Mouse (Mus musculus): ENCODE data around the gene Igf2bp1.

Igf2bp1 gene

DNA sequence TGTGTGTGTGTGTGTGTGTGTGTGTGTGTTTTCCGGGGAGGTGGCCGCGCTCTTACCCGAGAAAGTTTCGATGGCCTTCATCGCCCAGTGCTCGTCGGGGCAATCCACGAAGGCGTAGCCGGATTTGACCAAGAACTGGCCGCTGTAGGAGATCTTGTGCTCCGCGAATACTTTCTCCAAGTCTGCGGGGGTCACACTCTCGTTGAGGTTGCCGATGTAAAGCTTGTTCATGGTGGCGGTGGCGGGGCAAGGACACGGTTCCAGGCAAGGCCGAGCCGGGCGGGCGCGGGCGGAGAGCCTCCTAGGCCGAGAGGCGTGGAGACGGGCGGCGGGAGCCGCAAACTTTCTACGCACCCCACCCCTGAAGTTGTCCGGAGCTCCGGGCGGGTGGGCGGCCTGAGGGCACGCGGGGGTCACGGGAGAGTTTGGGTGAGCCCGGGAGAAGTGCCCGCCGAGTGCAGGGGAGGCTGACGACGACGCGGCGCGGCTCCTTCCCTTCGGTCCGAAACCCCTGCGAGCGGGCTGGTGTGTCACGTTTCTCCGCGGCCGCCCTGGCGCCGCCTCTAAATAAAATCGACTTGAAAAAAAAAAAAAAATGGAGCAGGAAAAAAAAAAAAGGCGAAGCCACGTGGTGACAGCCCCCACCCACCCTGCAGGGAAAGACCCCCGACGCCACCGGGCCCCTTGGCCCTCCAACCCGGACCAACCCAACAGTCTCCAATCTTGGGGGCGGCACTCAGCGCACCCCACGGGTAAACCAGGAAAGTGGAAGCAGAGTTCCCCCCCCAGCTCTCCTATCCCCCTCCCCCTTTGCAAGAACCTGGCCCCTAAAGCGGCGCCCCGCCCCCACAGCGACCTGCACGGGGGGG lies at the start of gene Igf2bp1:
Gene Igf2bp1, minus strand, starts transcription at position 538 of the 869 bp plus-strand sequence.
- no peak for DNase-seq (ENCODE audit: low spot score in 2 of 2)

GRCm38 (mm10) chr11:96050854-96051253 lies 45.1 kb upstream of the Igf2bp1 start:
- no peak for DNase-seq (ENCODE audit: low spot score in 2 of 2)

- no peak for DNase-seq (ENCODE audit: low spot score in 2 of 2)
Observed at GRCm38 (mm10) chr11:96049939-96050338, 44.2 kb upstream of the Igf2bp1 start.

GRCm38 (mm10) chr11:96047469-96048373 lies 42.0 kb upstream of the Igf2bp1 start:
- no peak for DNase-seq (ENCODE audit: low spot score in 2 of 2)

DNA sequence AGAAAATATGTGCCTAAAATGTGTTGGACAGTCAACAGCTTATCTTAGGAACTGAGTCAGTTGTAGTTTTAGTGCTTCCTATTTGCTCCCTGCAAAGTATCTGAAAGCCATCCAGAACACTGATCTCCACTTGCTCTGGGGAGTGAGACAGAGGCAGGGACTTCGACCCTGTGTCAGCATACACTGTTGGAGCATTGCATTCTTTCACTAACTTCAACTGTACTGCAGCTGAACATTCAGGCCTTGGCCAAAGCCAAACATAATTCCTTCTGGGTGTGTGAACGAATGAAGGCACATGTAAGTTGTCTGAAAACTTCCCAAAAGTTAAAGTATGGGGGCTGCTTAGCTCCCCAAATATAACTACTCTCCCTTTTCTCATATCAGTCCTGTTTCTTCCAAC lies 41.1 kb upstream of the Igf2bp1 start:
- no peak for DNase-seq (ENCODE audit: low spot score in 2 of 2)

- DNase-seq (ENCODE audit: low spot score in 2 of 2), result no peak
Observed at GRCm38 (mm10) chr11:96046028-96046427, 40.3 kb upstream of the Igf2bp1 start.

GRCm38 (mm10) chr11:96044803-96045567 lies 39.2 kb upstream of the Igf2bp1 start:
- no peak for DNase-seq (ENCODE audit: low spot score in 2 of 2)

DNA sequence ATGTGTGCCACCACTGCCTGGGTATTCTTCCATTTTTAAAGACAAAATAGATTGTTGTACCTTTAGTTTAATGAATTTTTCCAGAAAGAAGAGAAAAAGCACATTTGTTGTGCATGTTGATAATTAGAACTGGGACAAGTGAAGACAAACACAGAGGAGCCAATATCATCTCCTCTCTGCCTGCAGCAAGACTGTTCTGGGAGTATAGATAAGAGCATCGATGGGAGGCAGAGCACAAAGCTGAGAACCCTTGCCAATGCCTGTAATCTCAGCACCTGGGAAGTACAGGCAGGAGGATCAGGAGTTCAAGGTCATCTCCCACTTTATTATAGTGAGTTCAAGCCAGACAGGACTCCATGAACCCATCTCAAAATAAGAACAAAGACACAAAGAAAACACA lies 32.8 kb upstream of the Igf2bp1 start:
- DNase-seq (ENCODE audit: low spot score in 2 of 2), result no peak

GRCm38 (mm10) chr11:96037499-96037898 lies 31.8 kb upstream of the Igf2bp1 start:
- no peak for DNase-seq (ENCODE audit: low spot score in 2 of 2)

DNA sequence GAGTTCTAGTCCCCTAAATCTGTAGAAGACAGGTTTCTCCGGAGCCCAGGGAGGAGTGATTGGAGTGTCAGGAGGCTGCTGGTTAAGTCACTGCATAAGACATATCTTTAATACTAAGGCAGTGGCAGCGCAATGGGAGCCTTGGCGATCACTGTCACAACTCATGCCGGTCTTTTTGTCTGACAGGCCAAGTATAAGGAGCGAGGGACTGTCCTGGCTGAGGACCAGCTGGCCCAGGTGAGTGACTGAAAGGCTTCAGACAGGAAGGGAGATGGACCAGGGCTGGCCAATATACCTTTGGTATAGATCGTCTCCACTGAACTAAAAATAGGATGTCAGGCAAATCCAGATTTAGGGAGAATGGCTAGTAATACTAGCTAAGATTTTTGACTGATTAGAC lies 29.4 kb upstream of the Igf2bp1 start:
- DNase-seq (ENCODE audit: low spot score in 2 of 2), result no peak

DNA sequence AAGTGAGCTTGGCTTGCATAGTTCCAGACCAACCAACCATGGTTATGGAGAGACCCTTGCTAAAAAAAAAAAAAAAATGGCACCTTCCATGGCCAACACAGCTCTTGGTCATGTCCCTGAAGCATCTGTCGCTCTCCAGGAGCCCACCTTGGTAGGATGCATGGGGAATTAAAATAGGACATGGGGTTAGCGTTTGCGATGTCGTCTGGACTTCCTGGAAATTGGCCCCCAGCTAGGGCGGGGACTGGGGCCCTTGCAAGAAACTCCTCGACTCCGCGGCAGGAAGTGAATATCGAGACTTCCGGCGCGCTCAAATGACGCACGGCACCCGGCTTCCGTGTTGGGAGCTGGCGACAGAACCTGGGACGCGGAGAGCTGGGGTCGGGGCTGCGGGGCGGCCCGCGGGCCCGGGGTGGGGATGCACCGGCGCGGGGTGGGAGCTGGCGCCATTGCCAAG lies 28.9 kb upstream of the Igf2bp1 start, which contains the start of gene Snf8:
Gene Snf8, plus strand, starts transcription at position 290 of the 457 bp plus-strand sequence.
- DNase-seq (ENCODE audit: low spot score in 2 of 2), result peak; percentile 91 to 92

GRCm38 (mm10) chr11:96034116-96034515 lies 28.4 kb upstream of the Igf2bp1 start:
- no peak for DNase-seq (ENCODE audit: low spot score in 2 of 2)

DNA sequence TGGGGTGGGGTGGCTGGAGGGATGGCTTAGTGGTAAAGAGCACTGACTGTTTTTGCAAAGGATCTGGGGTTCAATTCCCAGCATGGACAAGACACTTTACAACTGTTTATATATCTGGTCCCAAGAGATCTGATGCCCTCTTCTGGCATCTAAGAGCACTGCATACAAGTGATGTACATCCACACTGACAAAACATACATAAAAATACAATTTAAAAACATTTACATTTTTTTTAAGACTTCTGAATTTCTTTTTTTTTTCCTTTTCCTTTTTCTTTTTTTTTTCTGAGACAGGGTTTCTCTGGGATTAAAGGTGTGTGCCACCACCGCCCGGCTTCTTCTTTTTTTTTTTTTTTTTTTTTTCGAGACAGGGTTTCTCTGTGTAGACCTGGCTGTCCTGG lies 27.5 kb upstream of the Igf2bp1 start:
- DNase-seq (ENCODE audit: low spot score in 2 of 2), result no peak

DNA sequence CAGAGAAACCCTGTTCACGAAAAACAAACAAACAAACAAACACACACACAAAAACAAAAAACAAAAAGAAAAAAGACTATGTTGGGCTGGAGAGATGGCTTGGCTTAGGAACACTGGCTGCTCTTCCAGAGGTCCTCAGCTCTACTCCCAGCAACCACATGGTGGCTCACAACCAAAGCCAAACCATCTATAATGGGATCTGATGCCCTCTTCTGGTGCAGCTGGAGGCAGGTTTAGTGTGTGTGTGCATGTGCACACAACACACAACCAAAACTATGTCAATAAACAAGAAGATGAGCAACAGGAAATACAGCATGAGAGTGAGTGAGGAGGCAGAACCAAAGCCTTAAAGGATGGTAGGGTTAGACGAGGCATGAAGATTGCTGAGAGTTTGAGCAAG lies 26.0 kb upstream of the Igf2bp1 start:
- no peak for DNase-seq (ENCODE audit: low spot score in 2 of 2)

DNA sequence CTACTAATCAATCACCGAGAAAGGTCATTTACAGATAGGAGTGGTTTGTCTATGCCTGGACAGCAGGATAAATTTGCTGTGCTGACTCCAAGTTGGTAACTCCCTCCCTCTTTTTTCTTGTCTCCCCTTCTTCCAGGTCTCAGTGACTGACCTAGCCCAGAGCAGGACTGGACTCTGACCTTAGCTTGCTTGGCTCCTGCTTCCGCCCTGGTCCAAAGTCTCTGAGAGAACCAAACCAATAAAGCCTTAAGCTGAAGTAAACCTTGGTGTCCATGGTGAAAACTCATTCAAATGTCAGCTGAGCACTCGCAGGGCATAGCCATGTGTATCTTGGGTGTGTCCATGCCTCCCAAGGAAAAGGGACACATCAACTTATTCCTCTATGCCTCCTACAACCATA lies 24.8 kb upstream of the Igf2bp1 start:
- DNase-seq (ENCODE audit: low spot score in 2 of 2), result no peak

GRCm38 (mm10) chr11:96028130-96028529 lies 22.4 kb upstream of the Igf2bp1 start:
- DNase-seq (ENCODE audit: low spot score in 2 of 2), result no peak

DNA sequence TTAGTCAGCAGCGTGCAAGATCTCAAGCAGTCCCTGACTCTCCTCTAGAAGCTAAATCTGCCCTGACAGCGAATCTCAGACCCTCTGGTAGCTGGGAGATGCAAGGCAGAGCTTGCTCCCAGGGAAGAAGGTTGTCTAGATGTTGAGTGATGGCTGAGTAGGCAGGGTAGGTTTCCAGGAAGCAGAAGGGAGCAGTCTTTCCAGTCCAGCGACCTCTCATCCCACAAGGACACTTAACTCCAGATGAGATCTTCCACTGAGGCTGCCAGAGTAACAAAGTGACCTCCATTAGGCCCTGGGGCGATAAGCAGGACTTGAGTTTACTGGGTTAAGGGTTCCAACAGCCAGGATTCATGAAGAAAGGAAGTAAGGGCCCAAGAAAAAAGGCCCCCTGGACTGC lies 14.9 kb upstream of the Igf2bp1 start:
- DNase-seq (ENCODE audit: low spot score in 2 of 2), result no peak

- no peak for DNase-seq (ENCODE audit: low spot score in 2 of 2)
Observed at GRCm38 (mm10) chr11:96017941-96018351, 12.2 kb upstream of the Igf2bp1 start.

GRCm38 (mm10) chr11:96015421-96015820 lies 9.7 kb upstream of the Igf2bp1 start:
- DNase-seq (ENCODE audit: low spot score in 2 of 2), result no peak

DNA sequence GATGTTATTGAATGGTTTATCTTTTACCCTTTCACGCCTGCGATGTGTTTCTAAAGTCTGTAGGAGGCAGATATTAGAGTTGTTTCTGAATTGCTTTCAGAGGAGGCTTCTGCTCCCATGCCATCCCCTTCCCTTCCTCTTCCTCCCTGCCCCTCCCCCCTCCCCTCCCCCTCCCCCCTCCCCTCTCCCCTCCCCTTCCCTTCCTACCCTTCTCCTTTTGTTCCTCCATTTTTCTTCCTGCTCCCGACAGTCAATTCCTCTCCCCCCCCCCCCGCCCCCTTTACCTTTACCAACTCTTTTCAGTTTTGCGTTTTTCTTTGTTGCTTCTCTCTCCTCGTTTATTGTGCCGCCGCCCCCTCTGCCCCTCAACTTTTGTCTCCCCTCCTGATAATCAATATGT lies 6.2 kb upstream of the Igf2bp1 start:
- no peak for DNase-seq (ENCODE audit: low spot score in 2 of 2)

GRCm38 (mm10) chr11:96008827-96009226 lies 3.1 kb upstream of the Igf2bp1 start:
- DNase-seq (ENCODE audit: low spot score in 2 of 2), result no peak
